Mouse (Mus musculus): Measurements from ENCODE around the gene Elobl. TPM values are rescaled to one million over a fixed set of nuclear protein-coding genes. Genes with fewer than 3 reads are reported as not detected.

The Elobl gene
- polyA plus RNA-seq, 2 experiments: not detected

- Histone ChIP-seq H3K36me3 (ENCODE audit: control insufficient read depth, insufficient read depth, low read length) (peaks cover 46% of the 10 kb centered on the region), H3K4me3 (replicated peaks; ENCODE audit: low read length) (no peak overlapping the region), H3K4me1 (ENCODE audit: control insufficient read depth, insufficient read depth, low read length) (no peaks in the 10 kb centered on the region), H3K27me3 (ENCODE audit: control insufficient read depth, insufficient read depth, low read length) (no peaks in the 10 kb centered on the region), H3K9ac (ENCODE audit: low read depth, low read length, severe bottlenecking) (no peak overlapping the region), H3K9me3 (ENCODE audit: control insufficient read depth, low read length) (no peaks in the 10 kb centered on the region), H3K4me2 (replicated peaks; ENCODE audit: low read depth, low read length, severe bottlenecking) (no peak overlapping the region), H3K27ac (replicated peaks; ENCODE audit: low read depth, low read length) (no peak overlapping the region)
- ATAC-seq (ENCODE audit: low FRiP score, low read depth) (no peak), DNase-seq (ENCODE audit: low spot score) (no peak)
- WGBS: 81% methylated on average over 5 of the region's 5 CpGs
- TF ChIP-seq POLR2A (IDR thresholded peaks at IDR 0.05; ENCODE audit: borderline replicate concordance, extremely low read depth, insufficient read depth, insufficient read length): no peak
Observed at GRCm38 (mm10) chr11:88988956-88989355, 22.2 kb upstream of the Elobl start.

GRCm38 (mm10) chr11:88986616-88987015, 19.9 kb upstream of the Elobl start:
- Histone ChIP-seq H3K36me3 (ENCODE audit: control insufficient read depth, insufficient read depth, low read length) (peaks cover 66% of the 10 kb centered on the region), H3K9me3 (ENCODE audit: control insufficient read depth, low read length) (no peaks in the 10 kb centered on the region)
- TF ChIP-seq POLR2A (IDR thresholded peaks at IDR 0.05; ENCODE audit: borderline replicate concordance, extremely low read depth, insufficient read depth, insufficient read length): no peak

GRCm38 (mm10) chr11:88981337-88981736, 14.6 kb upstream of the Elobl start:
- H3K9ac ChIP-seq (ENCODE audit: low read depth, low read length, severe bottlenecking): no peak overlapping the region
- no peak for TF ChIP-seq POLR2A (IDR thresholded peaks at IDR 0.05; ENCODE audit: borderline replicate concordance, extremely low read depth, insufficient read depth, insufficient read length)
- DNase-seq (ENCODE audit: low spot score) (no peak), ATAC-seq (ENCODE audit: low FRiP score, low read depth) (no peak)
- peaks cover 43% of the 10 kb centered on the region for H3K36me3 ChIP-seq (ENCODE audit: control insufficient read depth, insufficient read depth, low read length)
- no peak overlapping the region for H3K4me3 ChIP-seq (replicated peaks; ENCODE audit: low read length)
- WGBS: 87% methylated on average over 8 of the region's 8 CpGs
- no peaks in the 10 kb centered on the region for H3K4me1 ChIP-seq (ENCODE audit: control insufficient read depth, insufficient read depth, low read length)
- H3K9me3 ChIP-seq (ENCODE audit: control insufficient read depth, low read length): no peaks in the 10 kb centered on the region
- no peaks in the 10 kb centered on the region for H3K27me3 ChIP-seq (ENCODE audit: control insufficient read depth, insufficient read depth, low read length)
- H3K27ac ChIP-seq (replicated peaks; ENCODE audit: low read depth, low read length): no peak overlapping the region
- no peak overlapping the region for H3K4me2 ChIP-seq (replicated peaks; ENCODE audit: low read depth, low read length, severe bottlenecking)

More at GRCm38 (mm10) chr11:88986616-88987015, 19.9 kb upstream of the Elobl start:
- ATAC-seq (ENCODE audit: low FRiP score, low read depth) (no peak), DNase-seq (ENCODE audit: low spot score) (no peak)
- Histone ChIP-seq H3K27ac (replicated peaks; ENCODE audit: low read depth, low read length) (no peak overlapping the region), H3K4me2 (replicated peaks; ENCODE audit: low read depth, low read length, severe bottlenecking) (no peak overlapping the region), H3K9ac (ENCODE audit: low read depth, low read length, severe bottlenecking) (no peak overlapping the region), H3K4me3 (replicated peaks; ENCODE audit: low read length) (no peak overlapping the region), H3K4me1 (ENCODE audit: control insufficient read depth, insufficient read depth, low read length) (no peaks in the 10 kb centered on the region), H3K27me3 (ENCODE audit: control insufficient read depth, insufficient read depth, low read length) (no peaks in the 10 kb centered on the region)
- 88% methylated on average over 10 of the region's 10 CpGs for whole genome bisulfite sequencing

- peaks cover 11% of the 10 kb centered on the region for H3K36me3 ChIP-seq (ENCODE audit: control insufficient read depth, insufficient read depth, low read length)
- no peak overlapping the region for H3K4me3 ChIP-seq (replicated peaks; ENCODE audit: low read length)
- H3K27me3 ChIP-seq (ENCODE audit: control insufficient read depth, insufficient read depth, low read length): no peaks in the 10 kb centered on the region
- DNase-seq (ENCODE audit: low spot score): no peak
- no peak for TF ChIP-seq POLR2A (IDR thresholded peaks at IDR 0.05; ENCODE audit: borderline replicate concordance, extremely low read depth, insufficient read depth, insufficient read length)
- ATAC-seq (ENCODE audit: low FRiP score, low read depth): no peak
- 96% methylated on average over 5 of the region's 5 CpGs for WGBS
- H3K9me3 ChIP-seq (ENCODE audit: control insufficient read depth, low read length): no peaks in the 10 kb centered on the region
- no peak overlapping the region for H3K9ac ChIP-seq (ENCODE audit: low read depth, low read length, severe bottlenecking)
- no peak overlapping the region for H3K27ac ChIP-seq (replicated peaks; ENCODE audit: low read depth, low read length)
- H3K4me1 ChIP-seq (ENCODE audit: control insufficient read depth, insufficient read depth, low read length): 0 out of 2 replicates have a peak, but pooled peaks cover 4% of the 10 kb centered on the region
- H3K4me2 ChIP-seq (replicated peaks; ENCODE audit: low read depth, low read length, severe bottlenecking): no peak overlapping the region
Observed at GRCm38 (mm10) chr11:88977188-88977587, 10.5 kb upstream of the Elobl start.

GRCm38 (mm10) chr11:88976320-88976719, 9.6 kb upstream of the Elobl start:
- Histone ChIP-seq H3K4me3 (replicated peaks; ENCODE audit: low read length) (no peak overlapping the region), H3K27ac (replicated peaks; ENCODE audit: low read depth, low read length) (no peak overlapping the region), H3K4me1 (ENCODE audit: control insufficient read depth, insufficient read depth, low read length) (0 out of 2 replicates have a peak, but pooled peaks cover 4% of the 10 kb centered on the region), H3K9ac (ENCODE audit: low read depth, low read length, severe bottlenecking) (no peak overlapping the region), H3K4me2 (replicated peaks; ENCODE audit: low read depth, low read length, severe bottlenecking) (no peak overlapping the region), H3K9me3 (ENCODE audit: control insufficient read depth, low read length) (no peaks in the 10 kb centered on the region), H3K27me3 (ENCODE audit: control insufficient read depth, insufficient read depth, low read length) (no peaks in the 10 kb centered on the region), H3K36me3 (ENCODE audit: control insufficient read depth, insufficient read depth, low read length) (peaks cover 2% of the 10 kb centered on the region; the same call in 1 of the 2 replicates)
- WGBS: 94% methylated on average over 2 of the region's 2 CpGs
- DNase-seq (ENCODE audit: low spot score): no peak
- ATAC-seq (ENCODE audit: low FRiP score, low read depth): no peak
- TF ChIP-seq POLR2A (IDR thresholded peaks at IDR 0.05; ENCODE audit: borderline replicate concordance, extremely low read depth, insufficient read depth, insufficient read length): no peak
